Mouse (Mus musculus): ENCODE measurements around the gene B4galnt1. TPM values are rescaled to one million over a fixed set of nuclear protein-coding genes. Genes with fewer than 3 reads are reported as not detected.

Gene B4galnt1
- polyA plus RNA-seq, 2 experiments, result 11.8 to 12.1 TPM

DNA sequence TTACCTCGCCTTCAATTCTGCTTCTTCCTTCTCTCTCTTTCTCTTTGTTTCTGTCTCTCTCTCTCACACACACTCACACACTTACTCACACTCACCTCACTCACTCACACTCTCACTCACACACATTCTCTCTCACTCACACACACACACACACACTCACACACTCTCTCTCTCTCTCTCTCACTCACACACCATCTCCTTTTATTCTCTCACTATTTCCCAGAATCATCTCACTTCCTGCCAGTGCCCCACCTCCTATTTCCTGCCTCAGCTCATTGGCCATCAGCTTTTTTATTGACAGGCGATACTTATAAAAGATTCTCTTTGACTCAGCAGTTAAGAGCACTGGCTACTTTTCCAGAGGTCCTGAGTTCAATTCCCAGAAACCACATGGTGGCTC is 53.3 kb downstream of the B4galnt1 start:
- no peak overlapping the region for H3K27ac ChIP-seq (replicated peaks; ENCODE audit: low read depth, low read length)
- TF ChIP-seq POLR2A (IDR thresholded peaks at IDR 0.05; ENCODE audit: borderline replicate concordance, extremely low read depth, insufficient read depth, insufficient read length), result no peak
- ATAC-seq (ENCODE audit: low FRiP score, low read depth), result no peak
- no peaks in the 10 kb centered on the region for H3K9me3 ChIP-seq (ENCODE audit: control insufficient read depth, low read length)
- DNase-seq (ENCODE audit: low spot score), result no peak
- WGBS, result 94% methylated on average over 2 of the region's 2 CpGs
- no peaks in the 10 kb centered on the region for H3K27me3 ChIP-seq (ENCODE audit: control insufficient read depth, insufficient read depth, low read length)
- no peaks in the 10 kb centered on the region for H3K36me3 ChIP-seq (ENCODE audit: control insufficient read depth, insufficient read depth, low read length)
- H3K4me2 ChIP-seq (replicated peaks; ENCODE audit: low read depth, low read length, severe bottlenecking), result no peak overlapping the region
- H3K4me1 ChIP-seq (ENCODE audit: control insufficient read depth, insufficient read depth, low read length), result no peaks in the 10 kb centered on the region
- no peak overlapping the region for H3K4me3 ChIP-seq (replicated peaks; ENCODE audit: low read length)
- H3K9ac ChIP-seq (ENCODE audit: low read depth, low read length, severe bottlenecking), result no peak overlapping the region

Other genes with a start within 250 kb of the B4galnt1 start
- 230 and 284 TPM in 2 replicates for gene Ctdsp2, start 186.5 kb upstream of the B4galnt1 start, polyA plus RNA-seq (2012; rRNA removed)
- gene Ctdsp2, start 186.5 kb upstream of the B4galnt1 start, polyA plus RNA-seq (2014; fragmentation: Nextera tagmentation; extraction: Ambion mirVana), result 143 and 153 TPM in 2 replicates
- gene Avil, start 164.5 kb upstream of the B4galnt1 start, polyA plus RNA-seq (2012; rRNA removed), result 0.35 and 0.45 TPM in 2 replicates
- 0.22 and 0.28 TPM in 2 replicates for gene Avil, start 164.5 kb upstream of the B4galnt1 start, polyA plus RNA-seq (2014; fragmentation: Nextera tagmentation; extraction: Ambion mirVana)
- 55.8 and 59.7 TPM in 2 replicates for gene Tsfm, start 134.4 kb upstream of the B4galnt1 start, polyA plus RNA-seq (2012; rRNA removed)
- gene Tsfm, start 134.4 kb upstream of the B4galnt1 start, polyA plus RNA-seq (2014; fragmentation: Nextera tagmentation; extraction: Ambion mirVana), result 65.2 and 69.0 TPM in 2 replicates
- gene Mettl1, start 123.8 kb upstream of the B4galnt1 start, polyA plus RNA-seq (2012; rRNA removed), result 48.6 and 52.0 TPM in 2 replicates
- gene Mettl1, start 123.8 kb upstream of the B4galnt1 start, polyA plus RNA-seq (2014; fragmentation: Nextera tagmentation; extraction: Ambion mirVana), result 59.1 and 71.3 TPM in 2 replicates
- 3.4 and 3.8 TPM in 2 replicates for gene Eef1akmt3, start 123.7 kb upstream of the B4galnt1 start, polyA plus RNA-seq (2012; rRNA removed)
- gene Eef1akmt3, start 123.7 kb upstream of the B4galnt1 start, polyA plus RNA-seq (2014; fragmentation: Nextera tagmentation; extraction: Ambion mirVana), result 0.87 and 1.3 TPM in 2 replicates
- 1.1 and 1.5 TPM in 2 replicates for gene Cyp27b1, start 117.0 kb upstream of the B4galnt1 start, polyA plus RNA-seq (2012; rRNA removed)
- 0.19 and 0.53 TPM in 2 replicates for gene Cyp27b1, start 117.0 kb upstream of the B4galnt1 start, polyA plus RNA-seq (2014; fragmentation: Nextera tagmentation; extraction: Ambion mirVana)
- gene March9, start 105.0 kb upstream of the B4galnt1 start, polyA plus RNA-seq (2012; rRNA removed), result 8.6 and 9.8 TPM in 2 replicates
- gene March9, start 105.0 kb upstream of the B4galnt1 start, polyA plus RNA-seq (2014; fragmentation: Nextera tagmentation; extraction: Ambion mirVana), result 2.7 and 3.1 TPM in 2 replicates
- gene Cdk4, start 101.7 kb upstream of the B4galnt1 start, polyA plus RNA-seq (2012; rRNA removed), result 1,132 and 1,227 TPM in 2 replicates
- 1,659 and 1,732 TPM in 2 replicates for gene Cdk4, start 101.7 kb upstream of the B4galnt1 start, polyA plus RNA-seq (2014; fragmentation: Nextera tagmentation; extraction: Ambion mirVana)
- 124 and 164 TPM in 2 replicates for gene Tspan31, start 95.0 kb upstream of the B4galnt1 start, polyA plus RNA-seq (2012; rRNA removed)
- 58.3 and 72.1 TPM in 2 replicates for gene Tspan31, start 95.0 kb upstream of the B4galnt1 start, polyA plus RNA-seq (2014; fragmentation: Nextera tagmentation; extraction: Ambion mirVana)
- gene Agap2, start 89.9 kb upstream of the B4galnt1 start, polyA plus RNA-seq (2012; rRNA removed), result 5.3 and 6.0 TPM in 2 replicates
- gene Agap2, start 89.9 kb upstream of the B4galnt1 start, polyA plus RNA-seq (2014; fragmentation: Nextera tagmentation; extraction: Ambion mirVana), result 0.32 and 0.57 TPM in 2 replicates
- gene Os9, start 44.1 kb upstream of the B4galnt1 start, polyA plus RNA-seq (2012; rRNA removed), result 60.6 and 61.0 TPM in 2 replicates
- gene Os9, start 44.1 kb upstream of the B4galnt1 start, polyA plus RNA-seq (2014; fragmentation: Nextera tagmentation; extraction: Ambion mirVana), result 54.7 and 57.6 TPM in 2 replicates
- gene Slc26a10, start 15.4 kb downstream of the B4galnt1 start, polyA plus RNA-seq (2012; rRNA removed), result 2.9 and 3.7 TPM in 2 replicates
- gene Slc26a10, start 15.4 kb downstream of the B4galnt1 start, polyA plus RNA-seq (2014; fragmentation: Nextera tagmentation; extraction: Ambion mirVana), result 0.81 and 1.2 TPM in 2 replicates
- 228 and 246 TPM in 2 replicates for gene Arhgef25, start 24.9 kb downstream of the B4galnt1 start, polyA plus RNA-seq (2012; rRNA removed)
- 86.8 and 113 TPM in 2 replicates for gene Arhgef25, start 24.9 kb downstream of the B4galnt1 start, polyA plus RNA-seq (2014; fragmentation: Nextera tagmentation; extraction: Ambion mirVana)
- 565 and 712 TPM in 2 replicates for gene Dtx3, start 30.5 kb downstream of the B4galnt1 start, polyA plus RNA-seq (2012; rRNA removed)
- 157 and 184 TPM in 2 replicates for gene Dtx3, start 30.5 kb downstream of the B4galnt1 start, polyA plus RNA-seq (2014; fragmentation: Nextera tagmentation; extraction: Ambion mirVana)
- 33.1 and 37.5 TPM in 2 replicates for gene Pip4k2c, start 46.4 kb downstream of the B4galnt1 start, polyA plus RNA-seq (2012; rRNA removed)
- 22.0 and 23.3 TPM in 2 replicates for gene Pip4k2c, start 46.4 kb downstream of the B4galnt1 start, polyA plus RNA-seq (2014; fragmentation: Nextera tagmentation; extraction: Ambion mirVana)
- gene Kif5a, start 98.1 kb downstream of the B4galnt1 start, polyA plus RNA-seq (2012; rRNA removed), result 9.4 and 9.7 TPM in 2 replicates
- 2.8 and 3.5 TPM in 2 replicates for gene Kif5a, start 98.1 kb downstream of the B4galnt1 start, polyA plus RNA-seq (2014; fragmentation: Nextera tagmentation; extraction: Ambion mirVana)
- gene Dctn2, start 101.1 kb downstream of the B4galnt1 start, polyA plus RNA-seq (2012; rRNA removed), result 221 and 240 TPM in 2 replicates
- gene Dctn2, start 101.1 kb downstream of the B4galnt1 start, polyA plus RNA-seq (2014; fragmentation: Nextera tagmentation; extraction: Ambion mirVana), result 168 and 178 TPM in 2 replicates
- 68.1 and 86.6 TPM in 2 replicates for gene Mbd6, start 123.8 kb downstream of the B4galnt1 start, polyA plus RNA-seq (2012; rRNA removed)
- 19.9 and 20.7 TPM in 2 replicates for gene Mbd6, start 123.8 kb downstream of the B4galnt1 start, polyA plus RNA-seq (2014; fragmentation: Nextera tagmentation; extraction: Ambion mirVana)
- gene Mars, start 146.6 kb downstream of the B4galnt1 start, polyA plus RNA-seq (2012; rRNA removed), result 78.5 and 79.8 TPM in 2 replicates
- 113 and 114 TPM in 2 replicates for gene Mars, start 146.6 kb downstream of the B4galnt1 start, polyA plus RNA-seq (2014; fragmentation: Nextera tagmentation; extraction: Ambion mirVana)
- 5.5 and 5.8 TPM in 2 replicates for gene Arhgap9, start 156.7 kb downstream of the B4galnt1 start, polyA plus RNA-seq (2012; rRNA removed)
- 5.6 and 7.5 TPM in 2 replicates for gene Arhgap9, start 156.7 kb downstream of the B4galnt1 start, polyA plus RNA-seq (2014; fragmentation: Nextera tagmentation; extraction: Ambion mirVana)
- gene Gli1, start 176.7 kb downstream of the B4galnt1 start, polyA plus RNA-seq (2012; rRNA removed), result 118 and 157 TPM in 2 replicates
- gene Gli1, start 176.7 kb downstream of the B4galnt1 start, polyA plus RNA-seq (2014; fragmentation: Nextera tagmentation; extraction: Ambion mirVana), result 16.4 and 19.9 TPM in 2 replicates
- gene Inhbe, start 189.2 kb downstream of the B4galnt1 start, polyA plus RNA-seq (2012; rRNA removed), result 0.01 TPM in 1 of 2 replicates, not detected in the other
- not detected in 2 replicates for gene Inhbe, start 189.2 kb downstream of the B4galnt1 start, polyA plus RNA-seq (2014; fragmentation: Nextera tagmentation; extraction: Ambion mirVana)
- gene Inhbc, start 205.2 kb downstream of the B4galnt1 start, polyA plus RNA-seq (2012; rRNA removed), result not detected in 2 replicates
- not detected in 2 replicates for gene Inhbc, start 205.2 kb downstream of the B4galnt1 start, polyA plus RNA-seq (2014; fragmentation: Nextera tagmentation; extraction: Ambion mirVana)
- gene R3hdm2, start 215.1 kb downstream of the B4galnt1 start, polyA plus RNA-seq (2012; rRNA removed), result 58.0 and 85.5 TPM in 2 replicates
- gene R3hdm2, start 215.1 kb downstream of the B4galnt1 start, polyA plus RNA-seq (2014; fragmentation: Nextera tagmentation; extraction: Ambion mirVana), result 38.3 and 39.5 TPM in 2 replicates